Mouse (Mus musculus) retina, postnatal 7 days (tissue): ENCODE data around the gene Mrpl42.

Experiments used
- DNase-seq: peaks from one replicate; pipeline ENCODE4 v3.0.0-alpha.2; 2012; ENCODE audit warnings: low read depth, low spot score

Mrpl42 gene

GRCm38 (mm10) chr10:95458050-95458806, 43.5 kb downstream of the Mrpl42 start:
- DNase-seq, result no peak

- no peak for DNase-seq
These were observed 44.2 kb downstream of the Mrpl42 start for GRCm38 (mm10) chr10:95457367-95458049.

GRCm38 (mm10) chr10:95456103-95456502, 45.6 kb downstream of the Mrpl42 start:
- no peak for DNase-seq

GRCm38 (mm10) chr10:95453282-95453681, 48.5 kb downstream of the Mrpl42 start:
- no peak for DNase-seq

- no peak for DNase-seq
These were observed 52.7 kb downstream of the Mrpl42 start for GRCm38 (mm10) chr10:95449033-95449432.

- no peak for DNase-seq
These were observed 53.8 kb downstream of the Mrpl42 start for GRCm38 (mm10) chr10:95447954-95448353.

GRCm38 (mm10) chr10:95445104-95446056, 56.4 kb downstream of the Mrpl42 start:
- DNase-seq, result no peak

GRCm38 (mm10) chr10:95442334-95442733, 59.4 kb downstream of the Mrpl42 start:
- no peak for DNase-seq

GRCm38 (mm10) chr10:95440566-95440965, 61.2 kb downstream of the Mrpl42 start:
- DNase-seq, result no peak

- no peak for DNase-seq
These were observed 61.9 kb downstream of the Mrpl42 start for GRCm38 (mm10) chr10:95439718-95440339.

- no peak for DNase-seq
These were observed 62.8 kb downstream of the Mrpl42 start for GRCm38 (mm10) chr10:95438941-95439340.
